In genomic region chr16:92345177-92345576, GRCm38 (mm10) we compare ENCODE assay signal across 15 mouse cellular contexts. TPM values are rescaled to one million over a fixed set of nuclear protein-coding genes. Genes with fewer than 3 reads are reported as not detected.
DNase-seq lines count a peak whose midpoint lies in the region; ATAC-seq lines count a peak whose summit lies in the region.
"Had no signal": no experiment of that assay in that cellular context is flagged by ENCODE, and none has a peak within 500 bp of the region (broad histone marks: within the 10 kb centered on the region; RNA-seq: fewer than 3 reads in every experiment).

No protein-coding gene starts in this region.

- H3K36me3 ChIP-seq in hindbrain, embryonic 10.5 days, result no peaks in the 10 kb centered on the region
- no peaks in the 10 kb centered on the region for H3K36me3 ChIP-seq in hindbrain, embryonic 13.5 days
- H3K36me3 ChIP-seq in heart, embryonic 11.5 days (ENCODE audit: control insufficient read depth, insufficient read depth, low read length), result no peaks in the 10 kb centered on the region
- H3K36me3 ChIP-seq in liver, embryonic 11.5 days (ENCODE audit: control insufficient read depth, insufficient read depth, low read length), result no peaks in the 10 kb centered on the region
- H3K36me3 ChIP-seq: limb, embryonic 12.5 days had no signal

- ATAC-seq in hindbrain, embryonic 13.5 days (ENCODE audit: low FRiP score), result no peak
- ATAC-seq in heart, embryonic 11.5 days (replicated peaks; ENCODE audit: insufficient number of reproducible peaks, low FRiP score, low TSS enrichment), result peak; percentile 57
- peak; percentile 57 for ATAC-seq in liver, embryonic 11.5 days (replicated peaks; ENCODE audit: low FRiP score)
- ATAC-seq: forebrain, embryonic 16.5 days; Patski had no signal

- DNase-seq in hindbrain, embryonic 10.5 days (ENCODE audit: low spot score), result no peak
- DNase-seq in adrenal gland, adult 2 months, result peak; percentile 82
- peak; percentile 37 for DNase-seq in liver, embryonic 11.5 days (ENCODE audit: low spot score)
- no peak for DNase-seq in gastrocnemius, postnatal 10 days
- no peak for DNase-seq in right cerebral cortex, adult 18-20 months
- no peak for DNase-seq in MN1 (ENCODE audit: low spot score)
- DNase-seq: kidney, postnatal 25 days had no signal

- H3K4me2 ChIP-seq in hindbrain, embryonic 13.5 days, result no peak overlapping the region
- peak overlapping the region; percentile 17; the same call in 1 of the 2 replicates for H3K4me2 ChIP-seq in heart, embryonic 11.5 days
- H3K4me2 ChIP-seq in liver, embryonic 11.5 days, result peak overlapping the region; percentile 49
- H3K4me2 ChIP-seq: limb, embryonic 12.5 days had no signal

- H3K9me3 ChIP-seq in hindbrain, embryonic 10.5 days, result no peaks in the 10 kb centered on the region
- no peaks in the 10 kb centered on the region for H3K9me3 ChIP-seq in hindbrain, embryonic 13.5 days
- H3K9me3 ChIP-seq in heart, embryonic 11.5 days (replicated peaks; ENCODE audit: control insufficient read depth, low read length), result no peaks in the 10 kb centered on the region
- no peaks in the 10 kb centered on the region for H3K9me3 ChIP-seq in liver, embryonic 11.5 days (ENCODE audit: control insufficient read depth, low read length)
- H3K9me3 ChIP-seq: limb, embryonic 12.5 days had no signal

- no peak overlapping the region for H3K4me3 ChIP-seq in hindbrain, embryonic 10.5 days
- H3K4me3 ChIP-seq in hindbrain, embryonic 13.5 days, result no peak overlapping the region
- H3K4me3 ChIP-seq in heart, embryonic 11.5 days (ENCODE audit: low read depth, low read length), result no peak overlapping the region
- no peak overlapping the region for H3K4me3 ChIP-seq in liver, embryonic 11.5 days (ENCODE audit: low read depth, low read length)
- H3K4me3 ChIP-seq: limb, embryonic 12.5 days had no signal

- H3K27ac ChIP-seq in hindbrain, embryonic 10.5 days, result peak overlapping the region; percentile 86
- H3K27ac ChIP-seq in hindbrain, embryonic 13.5 days, result no peak overlapping the region
- peak overlapping the region; percentile 95 for H3K27ac ChIP-seq in heart, embryonic 11.5 days (ENCODE audit: low read depth, low read length)
- peak overlapping the region; percentile 38; the same call in 1 of the 2 replicates for H3K27ac ChIP-seq in liver, embryonic 11.5 days (ENCODE audit: low read depth, low read length)
- H3K27ac ChIP-seq: limb, embryonic 12.5 days had no signal

- H3K9ac ChIP-seq in hindbrain, embryonic 13.5 days, result no peak overlapping the region
- H3K9ac ChIP-seq in heart, embryonic 11.5 days (ENCODE audit: low read depth, low read length), result 0 out of 2 replicates have a peak overlapping the region, but pooled peaks have one; percentile 36
- 0 out of 2 replicates have a peak overlapping the region, but pooled peaks have one; percentile 30 for H3K9ac ChIP-seq in liver, embryonic 11.5 days (ENCODE audit: low read depth, low read length)
- H3K9ac ChIP-seq: limb, embryonic 12.5 days had no signal

- no peaks in the 10 kb centered on the region for H3K27me3 ChIP-seq in hindbrain, embryonic 10.5 days (ENCODE audit: insufficient read depth, poor library complexity, severe bottlenecking)
- H3K27me3 ChIP-seq in hindbrain, embryonic 13.5 days, result no peaks in the 10 kb centered on the region
- no peaks in the 10 kb centered on the region for H3K27me3 ChIP-seq in heart, embryonic 11.5 days (ENCODE audit: control insufficient read depth, insufficient read depth, low read length)
- H3K27me3 ChIP-seq in liver, embryonic 11.5 days (replicated peaks; ENCODE audit: control insufficient read depth, insufficient read depth, low read length), result no peaks in the 10 kb centered on the region
- H3K27me3 ChIP-seq: Patski had no signal

- 57% methylated on average over 11 of the region's 11 CpGs for WGBS in hindbrain, embryonic 10.5 days
- WGBS in hindbrain, embryonic 13.5 days, result 64% methylated on average over 11 of the region's 11 CpGs
- WGBS in heart, embryonic 11.5 days (ENCODE audit: insufficient replicate concordance), result 19% methylated on average over 11 of the region's 11 CpGs
- 30% methylated on average over 11 of the region's 11 CpGs for WGBS in liver, embryonic 11.5 days

- H3K4me1 ChIP-seq in hindbrain, embryonic 10.5 days (replicated peaks), result peaks cover 39% of the 10 kb centered on the region
- peaks cover 21% of the 10 kb centered on the region for H3K4me1 ChIP-seq in hindbrain, embryonic 13.5 days (replicated peaks)
- peaks cover 32% of the 10 kb centered on the region for H3K4me1 ChIP-seq in heart, embryonic 11.5 days (ENCODE audit: control insufficient read depth, insufficient read depth, low read length)
- peaks cover 27% of the 10 kb centered on the region for H3K4me1 ChIP-seq in liver, embryonic 11.5 days (replicated peaks; ENCODE audit: control insufficient read depth, insufficient read depth, low read length)

RNA-seq across cellular contexts. Expression of gene Kcne1, which starts 14.1 kb away (rescaled TPM):
- polyA plus RNA-seq in hindbrain, embryonic 10.5 days (2016; fragmentation: Nextera tagmentation; extraction: Ambion mirVana), result 1.0 and 1.3 TPM in 2 replicates
- 0.22 and 0.39 TPM in 2 replicates for polyA plus RNA-seq in hindbrain, embryonic 13.5 days (2015; fragmentation: Nextera tagmentation; extraction: Ambion mirVana)
- under 1 TPM in 1 of 2 experiments, not detected in 1; 0.17 TPM for total RNA-seq in adrenal gland, adult 2 months (2021)
- 0.41 TPM in 1 of 2 replicates, not detected in the other for polyA plus RNA-seq in adrenal gland, adult 2 months (2012; rRNA removed)
- 64.5 TPM in 2 replicates for polyA plus RNA-seq in heart, embryonic 11.5 days (2014; fragmentation: Nextera tagmentation; extraction: Ambion mirVana)
- polyA plus RNA-seq in liver, embryonic 11.5 days (2014; fragmentation: Nextera tagmentation; extraction: Ambion mirVana), result 0.05 TPM in 1 of 2 replicates, not detected in the other
- total RNA-seq in gastrocnemius, postnatal 10 days (2021), result not detected
- total RNA-seq: monocyte, adult 5-6 weeks had no signal
- polyA plus RNA-seq: limb, embryonic 12.5 days; Patski had no signal

RNA-seq across cellular contexts. Expression of gene Fam243, which starts 23.9 kb away (rescaled TPM):
- not detected in 2 replicates for polyA plus RNA-seq in hindbrain, embryonic 10.5 days (2016; fragmentation: Nextera tagmentation; extraction: Ambion mirVana)
- not detected in 2 replicates for polyA plus RNA-seq in hindbrain, embryonic 13.5 days (2015; fragmentation: Nextera tagmentation; extraction: Ambion mirVana)
- total RNA-seq in adrenal gland, adult 2 months (2021), result not detected
- not detected in 2 replicates for polyA plus RNA-seq in adrenal gland, adult 2 months (2012; rRNA removed)
- not detected in 2 replicates for polyA plus RNA-seq in heart, embryonic 11.5 days (2014; fragmentation: Nextera tagmentation; extraction: Ambion mirVana)
- polyA plus RNA-seq in liver, embryonic 11.5 days (2014; fragmentation: Nextera tagmentation; extraction: Ambion mirVana), result not detected in 2 replicates
- total RNA-seq in gastrocnemius, postnatal 10 days (2021), result not detected
- total RNA-seq: monocyte, adult 5-6 weeks had no signal
- polyA plus RNA-seq: hindbrain, embryonic 11.5 days; limb, embryonic 12.5 days; stomach, embryonic 16.5 days had no signal

RNA-seq across cellular contexts. Expression of gene Smim11, which starts 44.1 kb away (rescaled TPM):
- polyA plus RNA-seq in hindbrain, embryonic 10.5 days (2016; fragmentation: Nextera tagmentation; extraction: Ambion mirVana), result 131 and 136 TPM in 2 replicates
- polyA plus RNA-seq in hindbrain, embryonic 13.5 days (2015; fragmentation: Nextera tagmentation; extraction: Ambion mirVana), result 77.9 and 86.6 TPM in 2 replicates
- total RNA-seq in adrenal gland, adult 2 months (2021), result 10 to 100 TPM; 69.5 to 72.8 TPM
- polyA plus RNA-seq in adrenal gland, adult 2 months (2012; rRNA removed), result 75.0 and 78.7 TPM in 2 replicates
- 117 and 119 TPM in 2 replicates for polyA plus RNA-seq in heart, embryonic 11.5 days (2014; fragmentation: Nextera tagmentation; extraction: Ambion mirVana)
- 106 and 117 TPM in 2 replicates for polyA plus RNA-seq in liver, embryonic 11.5 days (2014; fragmentation: Nextera tagmentation; extraction: Ambion mirVana)
- total RNA-seq in gastrocnemius, postnatal 10 days (2021), result 10 to 100 TPM; 81.1 to 84.7 TPM

RNA-seq across cellular contexts. Expression of gene Kcne2, which starts 53.0 kb away (rescaled TPM):
- polyA plus RNA-seq in hindbrain, embryonic 10.5 days (2016; fragmentation: Nextera tagmentation; extraction: Ambion mirVana), result 1.4 and 13.1 TPM in 2 replicates
- polyA plus RNA-seq in hindbrain, embryonic 13.5 days (2015; fragmentation: Nextera tagmentation; extraction: Ambion mirVana), result 22.7 and 49.7 TPM in 2 replicates
- not detected for total RNA-seq in adrenal gland, adult 2 months (2021)
- not detected in 2 replicates for polyA plus RNA-seq in adrenal gland, adult 2 months (2012; rRNA removed)
- 1.8 and 1.9 TPM in 2 replicates for polyA plus RNA-seq in heart, embryonic 11.5 days (2014; fragmentation: Nextera tagmentation; extraction: Ambion mirVana)
- 0.26 TPM in 1 of 2 replicates, not detected in the other for polyA plus RNA-seq in liver, embryonic 11.5 days (2014; fragmentation: Nextera tagmentation; extraction: Ambion mirVana)
- not detected for total RNA-seq in gastrocnemius, postnatal 10 days (2021)
- total RNA-seq: monocyte, adult 5-6 weeks had no signal
- polyA plus RNA-seq: Patski had no signal

Comparison
In these comparisons a context has a peak if more than half of its experiments do, and no peak if none do; other contexts are left out.
1. DNase-seq: peak in adrenal gland, adult 2 months (single experiment) and liver, embryonic 11.5 days (single experiment); none in hindbrain, embryonic 10.5 days (single experiment), gastrocnemius, postnatal 10 days (single experiment), right cerebral cortex, adult 18-20 months (single experiment) and MN1 (single experiment).
2. RNA of gene Kcne1, which starts 14.1 kb away (polyA plus RNA-seq): 64.5 TPM in heart, embryonic 11.5 days; 1.0 to 1.3 TPM in hindbrain, embryonic 10.5 days, 0.22 to 0.39 TPM in hindbrain, embryonic 13.5 days, 0.05 TPM in liver, embryonic 11.5 days and 0.41 TPM in adrenal gland, adult 2 months; every median in the first group is over 10 times any median in the second.